Mouse (Mus musculus): ENCODE measurements at regions not wholly inside any gene's neighbourhood (a gene's known extent, or its start where the extent isn't known, plus 50 kb on each side); places are given as distances from the start of the nearest gene placed in this dataset.

- Histone ChIP-seq H3K9me3 (ENCODE audit: control insufficient read depth, low read length) (no peaks in the 10 kb centered on the region), H3K9ac (ENCODE audit: low read length) (no peak overlapping the region), H3K27me3 (ENCODE audit: control insufficient read depth, insufficient read depth, low read length) (no peaks in the 10 kb centered on the region), H3K4me3 (ENCODE audit: low read depth, low read length) (no peak overlapping the region), H3K4me1 (ENCODE audit: control insufficient read depth, insufficient read depth, low read length) (peaks cover 8% of the 10 kb centered on the region), H3K27ac (replicated peaks; ENCODE audit: low read depth, low read length) (no peak overlapping the region), H3K4me2 (ENCODE audit: low read depth, severe bottlenecking) (no peak overlapping the region), H3K36me3 (ENCODE audit: control insufficient read depth, insufficient read depth, low read length) (no peaks in the 10 kb centered on the region)
- WGBS, result 33% methylated on average over 4 of the region's 4 CpGs
- ATAC-seq (ENCODE audit: insufficient number of reproducible peaks, low FRiP score, low TSS enrichment, low read depth) (no peak), DNase-seq (ENCODE audit: low spot score) (no peak)
Measured at GRCm38 (mm10) chr11:35065959-35066414, 55.0 kb upstream of the Slit3 start.

GRCm38 (mm10) chr11:35057791-35058190, 63.2 kb upstream of the Slit3 start:
- H3K9me3 ChIP-seq (ENCODE audit: control insufficient read depth, low read length), result no peaks in the 10 kb centered on the region

GRCm38 (mm10) chr11:35055496-35056125, 65.4 kb upstream of the Slit3 start:
- Histone ChIP-seq H3K9ac (ENCODE audit: low read length) (no peak overlapping the region), H3K4me2 (ENCODE audit: low read depth, severe bottlenecking) (no peak overlapping the region), H3K9me3 (ENCODE audit: control insufficient read depth, low read length) (no peaks in the 10 kb centered on the region), H3K27me3 (ENCODE audit: control insufficient read depth, insufficient read depth, low read length) (no peaks in the 10 kb centered on the region; the same call in 1 of the 2 replicates), H3K4me3 (ENCODE audit: low read depth, low read length) (no peak overlapping the region), H3K27ac (replicated peaks; ENCODE audit: low read depth, low read length) (peak overlapping the region; percentile 21; the same call in 1 of the 2 replicates), H3K4me1 (ENCODE audit: control insufficient read depth, insufficient read depth, low read length) (peaks cover 21% of the 10 kb centered on the region), H3K36me3 (ENCODE audit: control insufficient read depth, insufficient read depth, low read length) (no peaks in the 10 kb centered on the region)
- DNase-seq (ENCODE audit: low spot score) (peak; percentile 56), ATAC-seq (ENCODE audit: insufficient number of reproducible peaks, low FRiP score, low TSS enrichment, low read depth) (0 out of 2 replicates have a peak, but pooled peaks have one; percentile 21)
- 38% methylated on average over 7 of the region's 7 CpGs for WGBS

More at GRCm38 (mm10) chr11:35057791-35058190, 63.2 kb upstream of the Slit3 start:
- Histone ChIP-seq H3K4me2 (ENCODE audit: low read depth, severe bottlenecking) (no peak overlapping the region), H3K27me3 (ENCODE audit: control insufficient read depth, insufficient read depth, low read length) (no peaks in the 10 kb centered on the region; the same call in 1 of the 2 replicates), H3K27ac (replicated peaks; ENCODE audit: low read depth, low read length) (no peak overlapping the region), H3K9ac (ENCODE audit: low read length) (no peak overlapping the region), H3K4me1 (ENCODE audit: control insufficient read depth, insufficient read depth, low read length) (peaks cover 21% of the 10 kb centered on the region), H3K36me3 (ENCODE audit: control insufficient read depth, insufficient read depth, low read length) (no peaks in the 10 kb centered on the region), H3K4me3 (ENCODE audit: low read depth, low read length) (no peak overlapping the region)
- DNase-seq (ENCODE audit: low spot score), result no peak
- 76% methylated on average over 6 of the region's 6 CpGs for WGBS
- no peak for ATAC-seq (ENCODE audit: insufficient number of reproducible peaks, low FRiP score, low TSS enrichment, low read depth)

GRCm38 (mm10) chr11:35053613-35053950, 67.4 kb upstream of the Slit3 start:
- no peak for DNase-seq (ENCODE audit: low spot score)
- peak overlapping the region; percentile 17; the same call in 1 of the 2 replicates for H3K9ac ChIP-seq (ENCODE audit: low read length)
- no peaks in the 10 kb centered on the region for H3K27me3 ChIP-seq (ENCODE audit: control insufficient read depth, insufficient read depth, low read length)
- H3K4me2 ChIP-seq (ENCODE audit: low read depth, severe bottlenecking), result no peak overlapping the region
- H3K4me1 ChIP-seq (ENCODE audit: control insufficient read depth, insufficient read depth, low read length), result peaks cover 21% of the 10 kb centered on the region
- ATAC-seq (ENCODE audit: insufficient number of reproducible peaks, low FRiP score, low TSS enrichment, low read depth), result no peak
- H3K9me3 ChIP-seq (ENCODE audit: control insufficient read depth, low read length), result no peaks in the 10 kb centered on the region
- H3K4me3 ChIP-seq (ENCODE audit: low read depth, low read length), result no peak overlapping the region
- H3K27ac ChIP-seq (replicated peaks; ENCODE audit: low read depth, low read length), result no peak overlapping the region; the same call in 1 of the 2 replicates
- WGBS, result 52% methylated on average over 2 of the region's 2 CpGs
- no peaks in the 10 kb centered on the region for H3K36me3 ChIP-seq (ENCODE audit: control insufficient read depth, insufficient read depth, low read length)

GRCm38 (mm10) chr11:35052856-35053612, 68.0 kb upstream of the Slit3 start:
- 0 out of 2 replicates have a peak, but pooled peaks have one; percentile 47 for ATAC-seq (ENCODE audit: insufficient number of reproducible peaks, low FRiP score, low TSS enrichment, low read depth)
- H3K36me3 ChIP-seq (ENCODE audit: control insufficient read depth, insufficient read depth, low read length), result no peaks in the 10 kb centered on the region
- no peak for DNase-seq (ENCODE audit: low spot score)
- H3K27me3 ChIP-seq (ENCODE audit: control insufficient read depth, insufficient read depth, low read length), result no peaks in the 10 kb centered on the region
- no peak overlapping the region for H3K4me2 ChIP-seq (ENCODE audit: low read depth, severe bottlenecking)
- peak overlapping the region; percentile 61 for H3K27ac ChIP-seq (replicated peaks; ENCODE audit: low read depth, low read length)
- H3K9ac ChIP-seq (ENCODE audit: low read length), result no peak overlapping the region
- peaks cover 21% of the 10 kb centered on the region for H3K4me1 ChIP-seq (ENCODE audit: control insufficient read depth, insufficient read depth, low read length)
- H3K9me3 ChIP-seq (ENCODE audit: control insufficient read depth, low read length), result no peaks in the 10 kb centered on the region
- H3K4me3 ChIP-seq (ENCODE audit: low read depth, low read length), result no peak overlapping the region
- 73% methylated on average over 4 of the region's 4 CpGs for WGBS

- Histone ChIP-seq H3K36me3 (ENCODE audit: control insufficient read depth, insufficient read depth, low read length) (no peaks in the 10 kb centered on the region), H3K27me3 (ENCODE audit: control insufficient read depth, insufficient read depth, low read length) (no peaks in the 10 kb centered on the region), H3K27ac (replicated peaks; ENCODE audit: low read depth, low read length) (no peak overlapping the region), H3K4me3 (ENCODE audit: low read depth, low read length) (no peak overlapping the region), H3K9me3 (ENCODE audit: control insufficient read depth, low read length) (no peaks in the 10 kb centered on the region), H3K4me1 (ENCODE audit: control insufficient read depth, insufficient read depth, low read length) (peaks cover 12% of the 10 kb centered on the region), H3K9ac (ENCODE audit: low read length) (no peak overlapping the region), H3K4me2 (ENCODE audit: low read depth, severe bottlenecking) (no peak overlapping the region)
- no peak for DNase-seq (ENCODE audit: low spot score)
- 78% methylated on average over 8 of the region's 8 CpGs for WGBS
- ATAC-seq (ENCODE audit: insufficient number of reproducible peaks, low FRiP score, low TSS enrichment, low read depth), result no peak
Measured at GRCm38 (mm10) chr11:35049663-35050215, 71.3 kb upstream of the Slit3 start.

- ATAC-seq (ENCODE audit: insufficient number of reproducible peaks, low FRiP score, low TSS enrichment, low read depth) (no peak), DNase-seq (ENCODE audit: low spot score) (no peak)
- Histone ChIP-seq H3K4me3 (ENCODE audit: low read depth, low read length) (no peak overlapping the region), H3K9ac (ENCODE audit: low read length) (no peak overlapping the region), H3K27ac (replicated peaks; ENCODE audit: low read depth, low read length) (no peak overlapping the region), H3K36me3 (ENCODE audit: control insufficient read depth, insufficient read depth, low read length) (no peaks in the 10 kb centered on the region), H3K4me1 (ENCODE audit: control insufficient read depth, insufficient read depth, low read length) (no peaks in the 10 kb centered on the region), H3K27me3 (ENCODE audit: control insufficient read depth, insufficient read depth, low read length) (no peaks in the 10 kb centered on the region), H3K4me2 (ENCODE audit: low read depth, severe bottlenecking) (no peak overlapping the region), H3K9me3 (ENCODE audit: control insufficient read depth, low read length) (no peaks in the 10 kb centered on the region)
- WGBS, result 74% methylated on average over 1 of the region's 1 CpGs
Measured at GRCm38 (mm10) chr11:35044659-35045058, 76.4 kb upstream of the Slit3 start.

- no peak overlapping the region for H3K4me2 ChIP-seq (ENCODE audit: low read depth, severe bottlenecking)
- no peak for ATAC-seq (ENCODE audit: insufficient number of reproducible peaks, low FRiP score, low TSS enrichment, low read depth)
- H3K4me1 ChIP-seq (ENCODE audit: control insufficient read depth, insufficient read depth, low read length), result peaks cover 7% of the 10 kb centered on the region
- 10% methylated on average over 8 of the region's 8 CpGs for WGBS
- no peaks in the 10 kb centered on the region for H3K36me3 ChIP-seq (ENCODE audit: control insufficient read depth, insufficient read depth, low read length)
- no peak for DNase-seq (ENCODE audit: low spot score)
- no peaks in the 10 kb centered on the region for H3K9me3 ChIP-seq (ENCODE audit: control insufficient read depth, low read length)
- H3K9ac ChIP-seq (ENCODE audit: low read length), result no peak overlapping the region
- no peak overlapping the region for H3K27ac ChIP-seq (replicated peaks; ENCODE audit: low read depth, low read length)
- H3K4me3 ChIP-seq (ENCODE audit: low read depth, low read length), result no peak overlapping the region
- no peaks in the 10 kb centered on the region for H3K27me3 ChIP-seq (ENCODE audit: control insufficient read depth, insufficient read depth, low read length)
Measured at GRCm38 (mm10) chr11:35024448-35024847, 96.6 kb upstream of the Slit3 start.

Measured in limb, embryonic 11.5 days (tissue).